Mouse (Mus musculus): ENCODE measurements around the gene Kctd17.

DNA sequence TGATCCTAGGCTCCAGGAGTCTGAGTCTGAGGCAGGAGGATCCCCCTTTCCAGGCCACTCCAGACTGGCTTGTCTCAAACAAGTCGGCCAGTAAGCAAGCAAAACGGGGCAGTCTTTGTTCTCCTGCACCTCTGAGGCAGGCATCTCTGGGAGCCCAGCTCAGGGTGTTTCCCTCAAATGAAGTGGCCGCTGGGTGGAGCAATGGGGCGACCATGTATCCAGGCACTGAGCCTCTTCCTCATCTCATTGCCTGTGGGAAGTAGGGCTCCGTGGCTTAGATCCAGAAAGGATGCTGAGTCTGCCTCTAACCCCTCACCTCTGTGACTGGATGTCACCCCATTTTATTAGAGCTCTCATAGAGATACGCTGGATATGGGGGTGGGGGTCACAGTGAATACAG, 38.4 kb downstream of the Kctd17 start:
- TF ChIP-seq POLR2A (IDR thresholded peaks at IDR 0.05; ENCODE audit: control insufficient read depth, extremely low read depth, insufficient read depth, low read length, poor library complexity) (no peak), CTCF (IDR thresholded peaks at IDR 0.05; ENCODE audit: borderline replicate concordance, control insufficient read depth, extremely low read depth, insufficient read depth, low read length, poor library complexity) (no peak)

Measured in thymus, adult 2 months (tissue).